Mouse (Mus musculus): Measurements from ENCODE around the gene Mrps15. TPM values are rescaled to one million over a fixed set of nuclear protein-coding genes. Genes with fewer than 3 reads are reported as not detected.
"Not testable (repeated sequence)": the region's sequence is repeated elsewhere in the genome, so short reads cannot be mapped to it uniquely, and the experiment has no call there.

Mrps15 gene
- polyA plus RNA-seq, 1 experiment from 2014 or later = 148 TPM

DNA sequence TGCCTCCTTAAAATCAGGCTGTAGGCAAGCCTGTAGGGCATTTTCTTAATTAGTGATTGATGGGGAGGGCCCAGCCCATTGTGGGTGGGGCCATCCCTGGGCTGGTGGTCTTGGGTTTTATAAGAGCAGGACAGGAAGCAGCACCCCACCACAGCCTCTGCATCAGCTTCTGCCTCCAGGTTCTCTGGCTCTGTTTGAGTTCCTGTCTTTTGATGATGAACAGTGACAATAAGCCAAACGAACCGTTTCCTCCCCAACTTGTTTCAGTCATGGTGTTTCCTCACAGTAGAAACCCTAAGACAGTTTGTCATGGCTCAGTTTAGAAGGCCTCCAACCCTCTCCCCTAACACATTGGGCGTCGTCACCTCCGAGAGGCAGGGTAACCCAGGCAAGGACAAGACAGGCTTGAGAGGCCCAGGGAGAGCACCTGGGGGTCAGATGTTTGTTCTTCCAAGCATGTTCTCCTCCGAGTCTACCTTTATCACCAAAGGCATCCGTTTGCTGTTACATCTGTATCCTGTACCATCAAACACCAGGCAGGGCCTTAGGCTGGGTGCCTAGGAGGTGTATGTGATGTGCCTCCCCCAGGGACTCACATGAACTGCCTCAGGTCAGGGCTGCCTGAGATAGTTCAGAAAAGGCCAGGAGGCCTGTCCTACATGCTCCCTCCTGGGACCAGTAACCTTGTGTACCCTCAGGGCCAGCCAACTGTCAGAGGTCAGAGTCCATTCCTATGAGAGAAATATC, 43.5 kb downstream of the Mrps15 start:
- H3K27ac ChIP-seq (ENCODE audit: low read depth) = no peak overlapping the region
- no peak overlapping the region for H3K4me3 ChIP-seq (ENCODE audit: low read depth, low read length)
- no peaks in the 10 kb centered on the region for H3K27me3 ChIP-seq (replicated peaks; ENCODE audit: control insufficient read depth, insufficient read depth, low read length)
- ATAC-seq (replicated peaks; ENCODE audit: low FRiP score, low TSS enrichment, low read depth) (no peak), DNase-seq (ENCODE audit: low spot score) (no peak)
- H3K9ac ChIP-seq (ENCODE audit: low read length) = no peak overlapping the region
- H3K4me1 ChIP-seq (replicated peaks; ENCODE audit: control insufficient read depth, insufficient read depth, low read length) = no peaks in the 10 kb centered on the region
- H3K4me2 ChIP-seq (ENCODE audit: low read length) = no peak overlapping the region
- WGBS = 66% methylated on average over 7 of the region's 7 CpGs
- H3K36me3 ChIP-seq (ENCODE audit: control insufficient read depth, insufficient read depth, low read length) = 0 out of 2 replicates have a peak, but pooled peaks cover 4% of the 10 kb centered on the region
- no peaks in the 10 kb centered on the region for H3K9me3 ChIP-seq (ENCODE audit: control insufficient read depth, low read length)

- Histone ChIP-seq H3K4me3 (ENCODE audit: low read depth, low read length) (no peak overlapping the region), H3K9me3 (ENCODE audit: control insufficient read depth, low read length) (no peaks in the 10 kb centered on the region), H3K27me3 (replicated peaks; ENCODE audit: control insufficient read depth, insufficient read depth, low read length) (no peaks in the 10 kb centered on the region), H3K36me3 (ENCODE audit: control insufficient read depth, insufficient read depth, low read length) (0 out of 2 replicates have a peak, but pooled peaks cover 4% of the 10 kb centered on the region), H3K9ac (ENCODE audit: low read length) (no peak overlapping the region), H3K27ac (ENCODE audit: low read depth) (no peak overlapping the region), H3K4me1 (replicated peaks; ENCODE audit: control insufficient read depth, insufficient read depth, low read length) (no peaks in the 10 kb centered on the region), H3K4me2 (ENCODE audit: low read length) (no peak overlapping the region)
- WGBS = 73% methylated on average over 4 of the region's 4 CpGs
- DNase-seq (ENCODE audit: low spot score) = no peak
- no peak for ATAC-seq (replicated peaks; ENCODE audit: low FRiP score, low TSS enrichment, low read depth)
Measured at GRCm38 (mm10) chr4:126090848-126091124, 44.1 kb downstream of the Mrps15 start.

DNA sequence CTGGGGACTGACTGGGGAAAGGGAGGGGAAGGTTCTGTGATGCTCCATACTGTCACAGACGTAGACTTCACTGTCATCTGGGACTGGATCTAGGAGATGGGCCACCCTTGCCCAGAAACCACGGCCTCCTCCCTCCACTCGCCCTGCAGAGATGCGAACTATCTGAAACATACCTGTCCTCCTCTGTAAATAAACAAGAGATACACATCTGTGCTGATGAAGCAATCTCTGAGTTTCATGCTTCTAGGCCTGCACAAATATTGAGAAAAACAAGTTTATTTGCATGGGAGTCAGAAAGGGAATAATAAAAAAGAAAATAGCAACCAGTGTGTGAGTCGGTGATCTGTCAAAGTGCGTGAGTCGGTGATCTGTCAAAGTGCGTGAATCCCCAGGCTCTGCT, 45.1 kb downstream of the Mrps15 start:
- Histone ChIP-seq H3K9ac (ENCODE audit: low read length) (no peak overlapping the region), H3K4me1 (replicated peaks; ENCODE audit: control insufficient read depth, insufficient read depth, low read length) (peaks cover under 1% of the 10 kb centered on the region; the same call in 1 of the 2 replicates), H3K27me3 (replicated peaks; ENCODE audit: control insufficient read depth, insufficient read depth, low read length) (no peaks in the 10 kb centered on the region), H3K36me3 (ENCODE audit: control insufficient read depth, insufficient read depth, low read length) (0 out of 2 replicates have a peak, but pooled peaks cover 4% of the 10 kb centered on the region), H3K9me3 (ENCODE audit: control insufficient read depth, low read length) (no peaks in the 10 kb centered on the region), H3K27ac (ENCODE audit: low read depth) (no peak overlapping the region), H3K4me3 (ENCODE audit: low read depth, low read length) (no peak overlapping the region), H3K4me2 (ENCODE audit: low read length) (no peak overlapping the region)
- DNase-seq (ENCODE audit: low spot score) (no peak), ATAC-seq (replicated peaks; ENCODE audit: low FRiP score, low TSS enrichment, low read depth) (no peak)
- 76% methylated on average over 8 of the region's 8 CpGs for WGBS

- not testable (repeated sequence) for H3K4me3 ChIP-seq (ENCODE audit: low read depth, low read length)
- WGBS = 62% methylated on average over 14 of the region's 14 CpGs
Measured at GRCm38 (mm10) chr4:126095622-126096430, 49.1 kb downstream of the Mrps15 start.

DNA sequence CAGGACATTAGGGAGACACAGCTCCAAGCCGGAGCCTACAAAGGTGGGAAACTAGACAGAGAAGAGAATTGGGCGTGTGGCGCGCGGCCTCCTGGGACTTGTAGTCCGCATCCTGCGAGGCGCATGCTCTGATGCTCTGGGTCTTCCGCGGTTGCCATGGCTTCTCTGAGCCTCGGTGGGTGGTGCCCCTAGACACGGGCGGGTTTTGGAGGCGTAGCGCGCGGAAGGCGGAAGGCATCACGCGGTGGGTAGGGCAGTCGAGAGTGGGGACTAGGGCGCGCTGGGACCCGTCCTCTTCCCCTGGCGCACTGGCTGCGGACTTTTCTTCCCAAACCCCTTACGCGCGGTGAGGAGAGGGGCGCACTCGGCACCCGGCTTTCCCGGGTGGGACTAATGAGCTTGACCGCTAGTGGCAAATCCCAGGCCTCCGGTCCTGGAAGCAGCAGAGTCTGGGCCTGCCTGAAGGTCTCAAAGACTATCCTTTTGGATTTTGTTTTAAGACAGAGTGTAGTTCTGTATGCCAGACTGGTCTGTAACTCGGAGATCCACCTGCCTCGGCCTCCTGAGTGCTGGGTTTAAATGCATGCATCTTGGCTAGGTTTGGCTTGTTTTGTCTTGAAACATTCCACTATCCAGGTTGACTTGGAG, 49.9 kb downstream of the Mrps15 start, which contains the start of gene Lsm10:
Gene Lsm10 (plus strand): TSS at position 160 of the 648 bp plus-strand sequence.
- DNase-seq (ENCODE audit: low spot score) = peak; percentile 93
- peak within 1 kb of the TSS; percentile 75 for H3K9ac ChIP-seq (ENCODE audit: low read length)
- peaks cover 7% of the 10 kb centered on the region; the same call in 1 of the 2 replicates for H3K4me1 ChIP-seq (replicated peaks; ENCODE audit: control insufficient read depth, insufficient read depth, low read length)
- peak; percentile 94 for ATAC-seq (replicated peaks; ENCODE audit: low FRiP score, low TSS enrichment, low read depth)
- H3K27me3 ChIP-seq (replicated peaks; ENCODE audit: control insufficient read depth, insufficient read depth, low read length) = no peaks in the 10 kb centered on the region
- peak within 1 kb of the TSS; percentile 64; the same call in 1 of the 2 replicates for H3K27ac ChIP-seq (ENCODE audit: low read depth)
- peak within 1 kb of the TSS; percentile 72 for H3K4me2 ChIP-seq (ENCODE audit: low read length)
- H3K36me3 ChIP-seq (ENCODE audit: control insufficient read depth, insufficient read depth, low read length) = 0 out of 2 replicates have a peak, but pooled peaks cover 4% of the 10 kb centered on the region
- no peaks in the 10 kb centered on the region for H3K9me3 ChIP-seq (ENCODE audit: control insufficient read depth, low read length)
- peak within 1 kb of the TSS; percentile 75 for H3K4me3 ChIP-seq (ENCODE audit: low read depth, low read length)
- WGBS = 3% methylated on average over 37 of the region's 37 CpGs

More at GRCm38 (mm10) chr4:126095622-126096430, 49.1 kb downstream of the Mrps15 start:
- not testable (repeated sequence) for H3K27ac ChIP-seq (ENCODE audit: low read depth); H3K4me1 ChIP-seq (replicated peaks; ENCODE audit: control insufficient read depth, insufficient read depth, low read length); H3K36me3 ChIP-seq (ENCODE audit: control insufficient read depth, insufficient read depth, low read length); H3K9ac ChIP-seq (ENCODE audit: low read length); DNase-seq (ENCODE audit: low spot score); H3K9me3 ChIP-seq (ENCODE audit: control insufficient read depth, low read length); H3K27me3 ChIP-seq (replicated peaks; ENCODE audit: control insufficient read depth, insufficient read depth, low read length); ATAC-seq (replicated peaks; ENCODE audit: low FRiP score, low TSS enrichment, low read depth)
- H3K4me2 ChIP-seq (ENCODE audit: low read length) = peak overlapping the region; percentile 72; the same call in 1 of the 2 replicates

- Histone ChIP-seq H3K27ac (ENCODE audit: low read depth) (no peak overlapping the region), H3K36me3 (ENCODE audit: control insufficient read depth, insufficient read depth, low read length) (0 out of 2 replicates have a peak, but pooled peaks cover 4% of the 10 kb centered on the region), H3K4me3 (ENCODE audit: low read depth, low read length) (no peak overlapping the region), H3K4me2 (ENCODE audit: low read length) (no peak overlapping the region), H3K4me1 (replicated peaks; ENCODE audit: control insufficient read depth, insufficient read depth, low read length) (peaks cover 14% of the 10 kb centered on the region), H3K9ac (ENCODE audit: low read length) (no peak overlapping the region), H3K27me3 (replicated peaks; ENCODE audit: control insufficient read depth, insufficient read depth, low read length) (no peaks in the 10 kb centered on the region), H3K9me3 (ENCODE audit: control insufficient read depth, low read length) (no peaks in the 10 kb centered on the region)
- 94% methylated on average over 20 of the region's 20 CpGs for WGBS
- ATAC-seq (replicated peaks; ENCODE audit: low FRiP score, low TSS enrichment, low read depth) = no peak
- no peak for DNase-seq (ENCODE audit: low spot score)
Measured at GRCm38 (mm10) chr4:126097711-126098253, 51.1 kb downstream of the Mrps15 start.

- Histone ChIP-seq H3K9ac (ENCODE audit: low read length) (no peak overlapping the region), H3K4me1 (replicated peaks; ENCODE audit: control insufficient read depth, insufficient read depth, low read length) (peaks cover 16% of the 10 kb centered on the region), H3K27me3 (replicated peaks; ENCODE audit: control insufficient read depth, insufficient read depth, low read length) (no peaks in the 10 kb centered on the region), H3K4me2 (ENCODE audit: low read length) (no peak overlapping the region), H3K4me3 (ENCODE audit: low read depth, low read length) (no peak overlapping the region), H3K27ac (ENCODE audit: low read depth) (no peak overlapping the region), H3K9me3 (ENCODE audit: control insufficient read depth, low read length) (no peaks in the 10 kb centered on the region), H3K36me3 (ENCODE audit: control insufficient read depth, insufficient read depth, low read length) (0 out of 2 replicates have a peak, but pooled peaks cover 4% of the 10 kb centered on the region)
- DNase-seq (ENCODE audit: low spot score) (no peak), ATAC-seq (replicated peaks; ENCODE audit: low FRiP score, low TSS enrichment, low read depth) (no peak)
- WGBS = 93% methylated on average over 3 of the region's 3 CpGs
Measured at GRCm38 (mm10) chr4:126099365-126099764, 52.6 kb downstream of the Mrps15 start.

DNA sequence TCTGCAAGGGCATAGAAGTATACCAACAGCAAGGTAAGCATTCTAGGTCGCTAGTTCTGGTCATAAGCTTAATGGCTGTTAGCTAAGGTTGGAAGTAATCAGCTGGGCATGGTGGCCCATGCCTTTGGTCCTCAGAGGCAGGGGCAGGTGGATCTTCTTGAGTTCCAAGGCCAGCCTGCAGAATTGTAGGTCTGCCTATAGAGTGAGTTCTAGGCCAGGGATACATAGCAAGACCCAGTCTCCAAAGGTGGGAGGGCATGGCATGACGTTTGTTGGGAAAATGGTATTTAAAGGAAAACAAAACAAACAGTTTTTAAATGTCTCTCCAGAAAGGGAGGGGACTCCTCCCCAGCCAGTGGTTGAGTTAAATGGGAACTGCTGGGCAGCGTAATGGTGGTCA, 54.0 kb downstream of the Mrps15 start:
- WGBS = 89% methylated on average over 3 of the region's 3 CpGs
- Histone ChIP-seq H3K27me3 (replicated peaks; ENCODE audit: control insufficient read depth, insufficient read depth, low read length) (no peaks in the 10 kb centered on the region), H3K9ac (ENCODE audit: low read length) (no peak overlapping the region), H3K9me3 (ENCODE audit: control insufficient read depth, low read length) (no peaks in the 10 kb centered on the region), H3K4me1 (replicated peaks; ENCODE audit: control insufficient read depth, insufficient read depth, low read length) (peaks cover 26% of the 10 kb centered on the region), H3K4me2 (ENCODE audit: low read length) (no peak overlapping the region), H3K4me3 (ENCODE audit: low read depth, low read length) (no peak overlapping the region), H3K36me3 (ENCODE audit: control insufficient read depth, insufficient read depth, low read length) (0 out of 2 replicates have a peak, but pooled peaks cover 4% of the 10 kb centered on the region), H3K27ac (ENCODE audit: low read depth) (no peak overlapping the region)
- DNase-seq (ENCODE audit: low spot score) = no peak
- no peak for ATAC-seq (replicated peaks; ENCODE audit: low FRiP score, low TSS enrichment, low read depth)

Data from intestine, embryonic 14.5 days (tissue).